Mouse (Mus musculus) embryo, embryonic 9.5 days (tissue): ENCODE measurements around the gene Myo1f.

Experiments used
- DNase-seq: peaks from one replicate; pipeline ENCODE4 v3.0.0-alpha.2; 2017; ENCODE audit errors: extremely low spot score

The Myo1f gene

GRCm38 (mm10) chr17:33649781-33650475 is 94.4 kb downstream of the Myo1f start:
- DNase-seq, result no peak
